9 mouse cellular contexts compared by ENCODE assay signal in the genomic region with DNA sequence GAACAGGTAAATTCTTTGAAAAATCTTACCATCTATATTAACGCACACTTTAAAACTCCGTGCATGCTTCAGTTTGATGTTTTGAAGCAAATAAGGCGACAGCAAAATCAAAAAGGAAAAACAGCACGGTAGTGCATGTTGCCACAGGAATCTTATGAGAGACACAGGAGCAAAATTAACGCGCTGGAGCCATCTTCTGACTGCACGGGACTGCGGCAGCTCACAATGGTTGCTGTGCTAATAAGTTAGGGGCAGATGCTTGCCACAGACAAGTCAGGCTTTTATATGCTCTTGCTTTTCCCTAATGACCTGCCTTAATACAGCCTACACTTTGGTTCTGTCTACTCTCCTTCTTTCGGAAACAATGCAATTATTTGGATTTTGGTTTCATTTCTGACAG.
DNase-seq lines count a peak whose midpoint lies in the region; ATAC-seq and TF ChIP-seq lines count a peak whose summit lies in the region.
"Had no signal": no experiment of that assay in that cellular context is flagged by ENCODE, and none has a peak within 500 bp of the region (broad histone marks: within the 10 kb centered on the region; RNA-seq: fewer than 3 reads in every experiment).

No protein-coding gene starts in this region.

- peak; percentile 13 for TF ChIP-seq CTCF in Patski (IDR thresholded peaks at IDR 0.05)

- intact Hi-C loops in left cerebral cortex, postnatal 36 days (cut with DNase I): no loop called here

- no peak overlapping the region for H3K9ac ChIP-seq in forebrain, embryonic 11.5 days (ENCODE audit: low read length)
- no peak overlapping the region for H3K9ac ChIP-seq in hindbrain, embryonic 12.5 days

- no peak overlapping the region for H3K4me3 ChIP-seq in forebrain, embryonic 11.5 days (ENCODE audit: low read depth, low read length)
- no peak overlapping the region for H3K4me3 ChIP-seq in forebrain, embryonic 10.5 days
- H3K4me3 ChIP-seq in hindbrain, embryonic 12.5 days: no peak overlapping the region
- H3K4me3 ChIP-seq in heart, embryonic 10.5 days: no peak overlapping the region
- H3K4me3 ChIP-seq: megakaryocyte, embryonic 14.5 days had no signal

- in situ Hi-C loops in Patski (cut with MboI; ENCODE audit: low pct_unique_long_range_greater_than_20kb): no loop called here

- H3K4me2 ChIP-seq in forebrain, embryonic 11.5 days (ENCODE audit: low read depth, low read length, severe bottlenecking): no peak overlapping the region
- H3K4me2 ChIP-seq in hindbrain, embryonic 12.5 days (replicated peaks): no peak overlapping the region

- no peaks in the 10 kb centered on the region for H3K4me1 ChIP-seq in forebrain, embryonic 11.5 days (replicated peaks; ENCODE audit: control insufficient read depth, insufficient read depth, low read length)
- H3K4me1 ChIP-seq in forebrain, embryonic 10.5 days: peaks cover 23% of the 10 kb centered on the region
- H3K4me1 ChIP-seq in hindbrain, embryonic 12.5 days: 0 out of 2 replicates have a peak, but pooled peaks cover 2% of the 10 kb centered on the region
- no peaks in the 10 kb centered on the region for H3K4me1 ChIP-seq in heart, embryonic 10.5 days
- H3K4me1 ChIP-seq: megakaryocyte, embryonic 14.5 days had no signal

- POLR2A ChIA-PET in Patski (lab: Charles Lee): no interaction called here

- CTCF ChIA-PET in Patski (lab: Charles Lee): no interaction called here

- no peaks in the 10 kb centered on the region for H3K9me3 ChIP-seq in forebrain, embryonic 11.5 days (ENCODE audit: control insufficient read depth, low read length)
- H3K9me3 ChIP-seq in forebrain, embryonic 10.5 days: no peaks in the 10 kb centered on the region
- H3K9me3 ChIP-seq in hindbrain, embryonic 12.5 days (replicated peaks): no peaks in the 10 kb centered on the region
- no peaks in the 10 kb centered on the region for H3K9me3 ChIP-seq in heart, embryonic 10.5 days

- WGBS in forebrain, embryonic 11.5 days: 43% methylated on average over 9 of the region's 9 CpGs
- WGBS in forebrain, embryonic 10.5 days: 56% methylated on average over 9 of the region's 9 CpGs
- 64% methylated on average over 9 of the region's 9 CpGs for WGBS in hindbrain, embryonic 12.5 days
- 78% methylated on average over 9 of the region's 9 CpGs for WGBS in heart, embryonic 10.5 days

- H3K36me3 ChIP-seq in forebrain, embryonic 11.5 days (ENCODE audit: control insufficient read depth, insufficient read depth, low read length): no peaks in the 10 kb centered on the region
- no peaks in the 10 kb centered on the region for H3K36me3 ChIP-seq in forebrain, embryonic 10.5 days (replicated peaks)
- no peaks in the 10 kb centered on the region for H3K36me3 ChIP-seq in hindbrain, embryonic 12.5 days
- no peaks in the 10 kb centered on the region for H3K36me3 ChIP-seq in heart, embryonic 10.5 days

- H3K27ac ChIP-seq in forebrain, embryonic 11.5 days (ENCODE audit: low read depth, low read length): no peak overlapping the region
- H3K27ac ChIP-seq in forebrain, embryonic 10.5 days: no peak overlapping the region
- H3K27ac ChIP-seq in hindbrain, embryonic 12.5 days: no peak overlapping the region
- no peak overlapping the region for H3K27ac ChIP-seq in heart, embryonic 10.5 days

- no peak for DNase-seq in forebrain, embryonic 11.5 days (ENCODE audit: low spot score)
- DNase-seq in forebrain, embryonic 10.5 days (ENCODE audit: extremely low spot score, low spot score): no peak
- DNase-seq in Patski (ENCODE audit: low read depth, low spot score): no peak
- peak; percentile 7 to 42 for DNase-seq in left cerebral cortex, postnatal 36 days (ENCODE audit: low spot score in 2 of 2)
- no peak for DNase-seq in yolk sac, embryonic 10.5 days (ENCODE audit: low spot score)
- DNase-seq in heart, embryonic 10.5 days (ENCODE audit: low spot score): no peak
- no peak for DNase-seq in cerebellum, adult 11 months

- no peaks in the 10 kb centered on the region for H3K27me3 ChIP-seq in forebrain, embryonic 11.5 days (ENCODE audit: control insufficient read depth, insufficient read depth, low read length)
- H3K27me3 ChIP-seq in forebrain, embryonic 10.5 days (ENCODE audit: poor library complexity, severe bottlenecking): peaks cover 22% of the 10 kb centered on the region
- H3K27me3 ChIP-seq in Patski: peaks cover 40% of the 10 kb centered on the region
- no peaks in the 10 kb centered on the region for H3K27me3 ChIP-seq in hindbrain, embryonic 12.5 days
- no peaks in the 10 kb centered on the region for H3K27me3 ChIP-seq in heart, embryonic 10.5 days (ENCODE audit: insufficient read depth, poor library complexity, severe bottlenecking)
- H3K27me3 ChIP-seq: megakaryocyte, embryonic 14.5 days had no signal

- peak; percentile 58; the same call in 1 of the 2 replicates for ATAC-seq in forebrain, embryonic 11.5 days (replicated peaks; ENCODE audit: low FRiP score)
- ATAC-seq in Patski: no peak
- ATAC-seq in hindbrain, embryonic 12.5 days (ENCODE audit: low FRiP score): peak; percentile 74

Comparison
In these comparisons a context has a peak if more than half of its experiments do, and no peak if none do; other contexts are left out.
1. DNase-seq: peak in left cerebral cortex, postnatal 36 days (2 of 2); none in forebrain, embryonic 11.5 days (single experiment), forebrain, embryonic 10.5 days (single experiment), Patski (single experiment), yolk sac, embryonic 10.5 days (single experiment), heart, embryonic 10.5 days (single experiment) and cerebellum, adult 11 months (single experiment).